Mouse (Mus musculus): Measurements from ENCODE around the gene Zc2hc1b. TPM values are rescaled to one million over a fixed set of nuclear protein-coding genes. Genes with fewer than 3 reads are reported as not detected.

Zc2hc1b gene
- polyA plus RNA-seq (2015; fragmentation: Nextera tagmentation; extraction: Ambion mirVana) = not detected in 2 replicates

- no peak within 1 kb of the TSS for H3K4me2 ChIP-seq
- peaks cover 60% of the 10 kb centered on the region for H3K36me3 ChIP-seq (replicated peaks)
- WGBS (ENCODE audit: insufficient replicate concordance) = 76% methylated on average over 7 of the region's 7 CpGs
- H3K9ac ChIP-seq = no peak within 1 kb of the TSS
- ATAC-seq (ENCODE audit: insufficient read depth) = no peak
- no peaks in the 10 kb centered on the region for H3K9me3 ChIP-seq (replicated peaks)
- H3K4me1 ChIP-seq (replicated peaks) = no peaks in the 10 kb centered on the region
- no peaks in the 10 kb centered on the region for H3K27me3 ChIP-seq
- no peak within 1 kb of the TSS for H3K27ac ChIP-seq (replicated peaks)
- H3K4me3 ChIP-seq (replicated peaks) = no peak within 1 kb of the TSS
These were observed at the start of gene Zc2hc1b for GRCm38 (mm10) chr10:13177973-13178624. Gene Zc2hc1b (minus strand): TSS chr10:13178023.

DNA sequence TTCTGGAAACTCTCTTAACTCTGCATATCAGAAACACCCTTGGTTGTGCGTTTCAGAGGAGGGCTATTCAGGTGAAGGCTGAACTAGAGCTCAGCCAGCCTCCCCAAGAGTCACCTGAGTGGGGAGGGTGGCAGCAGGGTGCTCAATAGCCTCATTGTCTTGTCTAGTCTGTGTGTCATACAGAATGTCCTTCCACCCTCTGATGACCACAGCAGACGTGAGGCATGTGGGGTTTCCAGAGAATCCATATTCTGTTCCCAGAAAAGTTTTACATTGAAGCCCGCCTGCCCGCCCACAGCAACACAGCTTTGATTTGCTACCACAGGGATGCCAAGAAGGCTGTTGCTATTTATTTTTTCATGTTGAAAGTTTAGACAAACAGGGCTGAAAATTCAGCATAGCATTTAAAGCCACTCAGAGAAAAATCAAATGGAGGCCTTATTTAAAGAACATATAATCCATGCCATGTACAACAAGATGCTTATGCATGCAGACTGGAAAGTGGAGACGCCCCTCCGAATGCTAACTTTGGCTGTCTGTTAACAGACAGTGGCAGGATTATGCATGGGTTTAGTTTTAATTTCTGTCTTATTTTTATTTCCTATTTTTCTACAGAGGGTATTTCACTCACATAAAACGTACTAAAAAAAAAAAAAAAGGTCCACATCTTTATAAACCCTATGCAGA lies 47.7 kb upstream of the Zc2hc1b start:
- Histone ChIP-seq H3K4me1 (replicated peaks) (no peaks in the 10 kb centered on the region), H3K9me3 (replicated peaks) (no peaks in the 10 kb centered on the region), H3K9ac (no peak overlapping the region), H3K27me3 (no peaks in the 10 kb centered on the region), H3K36me3 (replicated peaks) (no peaks in the 10 kb centered on the region), H3K27ac (replicated peaks) (no peak overlapping the region), H3K4me2 (no peak overlapping the region), H3K4me3 (replicated peaks) (no peak overlapping the region)
- 47% methylated on average over 7 of the region's 7 CpGs for WGBS (ENCODE audit: insufficient replicate concordance)
- ATAC-seq (ENCODE audit: insufficient read depth) = no peak

- Histone ChIP-seq H3K9ac (no peak overlapping the region), H3K4me1 (replicated peaks) (no peaks in the 10 kb centered on the region), H3K36me3 (replicated peaks) (no peaks in the 10 kb centered on the region), H3K27me3 (no peaks in the 10 kb centered on the region), H3K4me3 (replicated peaks) (no peak overlapping the region), H3K27ac (replicated peaks) (no peak overlapping the region), H3K9me3 (replicated peaks) (no peaks in the 10 kb centered on the region), H3K4me2 (no peak overlapping the region)
- WGBS (ENCODE audit: insufficient replicate concordance) = 63% methylated on average over 3 of the region's 3 CpGs
- ATAC-seq (ENCODE audit: insufficient read depth) = no peak
These were observed 44.3 kb upstream of the Zc2hc1b start for GRCm38 (mm10) chr10:13222135-13222534.

DNA sequence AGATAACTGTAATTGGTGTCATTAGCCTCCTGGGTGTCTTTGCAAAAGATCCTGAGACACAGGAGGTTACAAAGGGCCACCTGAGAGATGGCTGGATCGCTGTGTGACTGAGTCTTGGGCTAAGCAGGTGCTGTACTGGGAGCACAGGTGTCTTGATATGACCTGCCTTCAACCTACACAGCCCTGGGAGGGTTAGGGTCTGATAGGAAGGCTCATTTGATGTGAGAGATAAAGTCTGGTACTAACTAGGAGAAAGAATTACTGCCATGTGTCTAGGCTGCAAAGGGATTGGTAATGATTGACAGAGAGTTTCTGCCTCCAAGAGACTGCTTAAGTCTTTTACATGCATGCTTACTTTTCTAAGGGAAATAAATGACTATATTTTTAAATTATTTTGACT lies 42.2 kb upstream of the Zc2hc1b start:
- H3K4me3 ChIP-seq (replicated peaks) = no peak overlapping the region
- 62% methylated on average over 1 of the region's 1 CpGs for WGBS (ENCODE audit: insufficient replicate concordance)
- no peaks in the 10 kb centered on the region for H3K27me3 ChIP-seq
- no peak overlapping the region for H3K27ac ChIP-seq (replicated peaks)
- no peak overlapping the region for H3K9ac ChIP-seq
- 0 out of 2 replicates have a peak, but pooled peaks cover 4% of the 10 kb centered on the region for H3K4me1 ChIP-seq (replicated peaks)
- H3K36me3 ChIP-seq (replicated peaks) = no peaks in the 10 kb centered on the region
- H3K4me2 ChIP-seq = no peak overlapping the region
- no peaks in the 10 kb centered on the region for H3K9me3 ChIP-seq (replicated peaks)
- ATAC-seq (ENCODE audit: insufficient read depth) = no peak

- no peak for ATAC-seq (ENCODE audit: insufficient read depth)
- no peak overlapping the region for H3K27ac ChIP-seq (replicated peaks)
- WGBS (ENCODE audit: insufficient replicate concordance) = 73% methylated on average over 12 of the region's 12 CpGs
These were observed 36.1 kb upstream of the Zc2hc1b start for GRCm38 (mm10) chr10:13213956-13214355.

DNA sequence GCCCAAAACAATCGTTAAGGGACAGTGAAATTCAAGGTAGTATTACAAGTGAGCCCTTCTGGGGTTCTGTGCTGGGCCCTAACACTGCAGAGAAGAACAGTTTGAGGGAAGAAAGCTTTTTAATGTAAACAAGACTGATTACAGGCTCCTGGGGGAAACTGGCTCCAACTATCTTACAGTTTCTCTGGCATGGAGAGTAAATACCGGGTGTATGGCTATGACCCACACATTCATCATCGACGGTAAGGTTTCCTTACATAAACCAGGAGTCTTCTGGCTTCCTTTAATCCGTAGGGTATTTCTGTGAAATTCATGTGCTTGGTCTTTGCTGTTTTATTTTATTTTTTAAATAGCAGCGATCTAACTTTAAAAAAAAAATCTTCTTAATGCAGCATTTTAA lies 35.0 kb upstream of the Zc2hc1b start:
- Histone ChIP-seq H3K9me3 (replicated peaks) (no peaks in the 10 kb centered on the region), H3K36me3 (replicated peaks) (0 out of 2 replicates have a peak, but pooled peaks cover 3% of the 10 kb centered on the region), H3K4me1 (replicated peaks) (0 out of 2 replicates have a peak, but pooled peaks cover 4% of the 10 kb centered on the region), H3K9ac (no peak overlapping the region), H3K4me2 (no peak overlapping the region), H3K27ac (replicated peaks) (no peak overlapping the region), H3K4me3 (replicated peaks) (no peak overlapping the region), H3K27me3 (no peaks in the 10 kb centered on the region)
- WGBS (ENCODE audit: insufficient replicate concordance) = 60% methylated on average over 6 of the region's 6 CpGs
- ATAC-seq (ENCODE audit: insufficient read depth) = no peak

More at GRCm38 (mm10) chr10:13213956-13214355, 36.1 kb upstream of the Zc2hc1b start:
- no peaks in the 10 kb centered on the region for H3K9me3 ChIP-seq (replicated peaks)
- 0 out of 2 replicates have a peak, but pooled peaks cover 3% of the 10 kb centered on the region for H3K36me3 ChIP-seq (replicated peaks)
- 0 out of 2 replicates have a peak, but pooled peaks cover 4% of the 10 kb centered on the region for H3K4me1 ChIP-seq (replicated peaks)
- H3K27me3 ChIP-seq = no peaks in the 10 kb centered on the region
- H3K4me2 ChIP-seq = no peak overlapping the region
- H3K9ac ChIP-seq = no peak overlapping the region
- H3K4me3 ChIP-seq (replicated peaks) = no peak overlapping the region

GRCm38 (mm10) chr10:13212326-13212725 lies 34.5 kb upstream of the Zc2hc1b start:
- no peak overlapping the region for H3K27ac ChIP-seq (replicated peaks)
- no peak for ATAC-seq (ENCODE audit: insufficient read depth)
- 0 out of 2 replicates have a peak, but pooled peaks cover 4% of the 10 kb centered on the region for H3K4me1 ChIP-seq (replicated peaks)
- no peaks in the 10 kb centered on the region for H3K27me3 ChIP-seq
- H3K9me3 ChIP-seq (replicated peaks) = no peaks in the 10 kb centered on the region
- H3K36me3 ChIP-seq (replicated peaks) = 0 out of 2 replicates have a peak, but pooled peaks cover 3% of the 10 kb centered on the region
- H3K4me3 ChIP-seq (replicated peaks) = no peak overlapping the region
- WGBS (ENCODE audit: insufficient replicate concordance) = 70% methylated on average over 9 of the region's 9 CpGs
- no peak overlapping the region for H3K9ac ChIP-seq
- H3K4me2 ChIP-seq = no peak overlapping the region

DNA sequence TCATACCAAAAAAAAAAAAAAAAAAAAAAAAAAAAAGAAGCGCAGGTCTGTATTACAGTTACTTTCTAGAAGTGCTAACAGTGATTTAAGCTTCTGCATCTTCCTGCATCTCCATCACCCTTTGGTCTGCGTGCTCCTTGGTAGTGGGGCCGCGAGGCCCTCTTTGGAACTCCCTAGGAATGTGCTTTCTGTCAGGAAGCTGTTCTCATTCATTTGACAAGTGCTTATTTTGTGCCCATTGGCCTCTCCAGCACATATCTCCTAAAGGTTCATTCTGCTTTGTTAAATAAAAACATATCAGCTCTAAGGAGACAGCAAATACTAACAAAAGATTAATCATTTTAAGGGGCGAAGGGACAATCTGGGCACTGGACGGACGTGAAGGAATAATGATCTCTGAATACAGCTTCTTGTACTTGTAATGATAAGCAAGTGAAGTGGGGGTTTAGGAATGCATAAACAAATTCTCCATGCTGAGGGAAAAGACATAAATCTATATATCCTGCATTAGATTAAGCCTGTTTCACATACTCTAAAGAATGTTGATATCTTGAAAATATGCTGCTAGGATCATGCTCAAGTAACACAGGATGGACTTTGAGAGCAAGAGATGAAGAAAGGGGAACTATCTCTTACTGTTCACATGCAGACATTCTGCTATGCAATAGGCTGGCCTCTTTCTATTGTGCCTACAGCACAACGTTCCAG lies 32.3 kb upstream of the Zc2hc1b start:
- no peaks in the 10 kb centered on the region for H3K4me1 ChIP-seq (replicated peaks)
- 0 out of 2 replicates have a peak, but pooled peaks cover 3% of the 10 kb centered on the region for H3K36me3 ChIP-seq (replicated peaks)
- H3K27ac ChIP-seq (replicated peaks) = no peak overlapping the region
- no peaks in the 10 kb centered on the region for H3K9me3 ChIP-seq (replicated peaks)
- ATAC-seq (ENCODE audit: insufficient read depth) = no peak
- no peak overlapping the region for H3K9ac ChIP-seq
- no peak overlapping the region for H3K4me2 ChIP-seq
- H3K27me3 ChIP-seq = no peaks in the 10 kb centered on the region
- H3K4me3 ChIP-seq (replicated peaks) = no peak overlapping the region
- WGBS (ENCODE audit: insufficient replicate concordance) = 55% methylated on average over 8 of the region's 8 CpGs

- no peak for ATAC-seq (ENCODE audit: insufficient read depth)
- H3K9me3 ChIP-seq (replicated peaks) = no peaks in the 10 kb centered on the region
- H3K27ac ChIP-seq (replicated peaks) = no peak overlapping the region
- H3K4me1 ChIP-seq (replicated peaks) = no peaks in the 10 kb centered on the region
- no peak overlapping the region for H3K9ac ChIP-seq
- 51% methylated on average over 3 of the region's 3 CpGs for WGBS (ENCODE audit: insufficient replicate concordance)
- H3K4me3 ChIP-seq (replicated peaks) = no peak overlapping the region
- H3K27me3 ChIP-seq = no peaks in the 10 kb centered on the region
- H3K4me2 ChIP-seq = no peak overlapping the region
- H3K36me3 ChIP-seq (replicated peaks) = 0 out of 2 replicates have a peak, but pooled peaks cover 3% of the 10 kb centered on the region
These were observed 31.7 kb upstream of the Zc2hc1b start for GRCm38 (mm10) chr10:13209506-13209905.

DNA sequence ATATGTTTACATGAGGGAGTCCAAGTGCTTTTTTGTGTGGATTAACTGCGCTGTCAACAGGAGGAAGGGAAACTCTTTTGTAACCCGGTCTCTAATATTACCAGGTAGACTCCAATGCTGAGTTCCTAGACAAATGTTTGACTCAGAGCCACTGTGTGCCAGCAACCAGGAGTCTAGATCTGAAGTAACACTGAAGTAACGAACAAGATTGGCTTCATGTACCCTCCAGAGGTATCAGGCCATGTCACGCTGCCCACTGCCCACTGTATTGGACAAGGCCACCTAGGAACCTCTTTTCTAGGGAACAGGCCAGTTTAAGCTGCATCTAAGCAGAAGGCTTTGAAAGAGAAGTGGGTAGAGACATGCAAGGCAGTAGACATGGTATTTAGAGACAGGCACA lies 31.2 kb upstream of the Zc2hc1b start:
- WGBS (ENCODE audit: insufficient replicate concordance) = 75% methylated on average over 4 of the region's 4 CpGs
- no peak for ATAC-seq (ENCODE audit: insufficient read depth)
- Histone ChIP-seq H3K9me3 (replicated peaks) (no peaks in the 10 kb centered on the region), H3K27ac (replicated peaks) (no peak overlapping the region), H3K4me2 (no peak overlapping the region), H3K9ac (no peak overlapping the region), H3K36me3 (replicated peaks) (0 out of 2 replicates have a peak, but pooled peaks cover 3% of the 10 kb centered on the region), H3K27me3 (no peaks in the 10 kb centered on the region), H3K4me1 (replicated peaks) (no peaks in the 10 kb centered on the region), H3K4me3 (replicated peaks) (no peak overlapping the region)

DNA sequence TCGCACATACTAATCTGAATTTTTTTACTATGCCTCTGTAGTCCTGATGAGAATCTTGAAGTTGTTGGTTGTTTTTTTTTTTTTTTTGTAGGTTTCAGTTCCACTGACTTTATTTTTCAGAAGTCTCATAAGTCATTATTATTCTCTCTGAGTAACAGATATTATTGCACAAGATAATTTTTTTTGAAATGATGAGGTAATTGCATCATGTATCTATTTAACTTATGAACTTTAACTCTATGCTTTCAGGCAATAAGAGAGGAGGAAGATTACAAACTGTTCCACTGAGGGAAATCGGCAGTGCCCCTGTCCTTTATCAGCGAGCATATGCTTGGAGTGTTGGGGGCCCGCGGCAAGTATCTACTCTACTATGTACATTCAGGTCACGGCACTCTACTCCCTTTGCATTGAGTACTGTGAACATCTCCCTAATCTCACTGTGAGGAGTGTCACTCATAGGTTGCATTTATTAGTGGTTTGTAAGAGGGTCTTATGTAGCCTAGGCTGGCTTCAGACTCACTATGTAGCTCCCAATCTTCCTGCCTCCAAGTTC lies 24.0 kb upstream of the Zc2hc1b start:
- peak overlapping the region; percentile 67 for H3K27ac ChIP-seq (replicated peaks)

More for the DNA sequence above, 24.0 kb upstream of the Zc2hc1b start:
- peak overlapping the region; percentile 46 for H3K4me2 ChIP-seq
- H3K4me3 ChIP-seq (replicated peaks) = no peak overlapping the region
- H3K9me3 ChIP-seq (replicated peaks) = no peaks in the 10 kb centered on the region
- ATAC-seq (ENCODE audit: insufficient read depth) = peak; percentile 99
- H3K36me3 ChIP-seq (replicated peaks) = no peaks in the 10 kb centered on the region
- 34% methylated on average over 6 of the region's 6 CpGs for WGBS (ENCODE audit: insufficient replicate concordance)
- H3K27me3 ChIP-seq = no peaks in the 10 kb centered on the region
- H3K9ac ChIP-seq = no peak overlapping the region
- peaks cover 6% of the 10 kb centered on the region for H3K4me1 ChIP-seq (replicated peaks)
